Mouse (Mus musculus) limb, embryonic 10.5 days (tissue): ENCODE results near the gene Chd9. TPM values are rescaled to one million over a fixed set of nuclear protein-coding genes. Genes with fewer than 3 reads are reported as not detected.

Experiments
- DNase-seq: peaks from one replicate; pipeline ENCODE4 v3.0.0-alpha.2; 2017; ENCODE audit warnings: low spot score
- H3K27ac ChIP-seq: fragments of 300-500 bp; sonication (generic); 2 replicates; pipeline ENCODE4 v1.5.1; 2016; ENCODE audit warnings: mild to moderate bottlenecking
- H3K27me3 ChIP-seq: fragments of 300-500 bp; sonication (generic); 2 replicates; pipeline ENCODE4 v1.6.1; 2016; ENCODE audit warnings: low read depth, mild to moderate bottlenecking; ENCODE audit not compliant: poor library complexity, severe bottlenecking
- H3K36me3 ChIP-seq: fragments of 300-500 bp; sonication (generic); 2 replicates; pipeline ENCODE4 v1.6.1; 2016; ENCODE audit warnings: mild to moderate bottlenecking, moderate library complexity
- H3K4me1 ChIP-seq: fragments of 300-500 bp; sonication (generic); 2 replicates; pipeline ENCODE4 v1.6.1; 2016
- H3K4me3 ChIP-seq: fragments of 300-500 bp; sonication (generic); 2 replicates; pipeline ENCODE4 v1.5.1; 2016; ENCODE audit warnings: mild to moderate bottlenecking, moderate library complexity
- H3K9me3 ChIP-seq: fragments of 300-500 bp; sonication (generic); replicated peaks from 2 replicates; pipeline ENCODE4 v1.6.1; 2016; ENCODE audit warnings: mild to moderate bottlenecking
- WGBS: fragments of 180-500 bp; shearing (Covaris S2); methylation state at CpG from one replicate; pipeline ENCODE4 v1.1.7; 2016; 5-methylcytosine and 5-hydroxymethylcytosine counted together
- polyA plus RNA-seq: library from polyadenylated mRNA; unstranded; fragments of >200 nt; fragmentation: Nextera tagmentation; extraction: Ambion mirVana; gene quantifications from 2 replicates; pipeline ENCODE4 v1.2.1, GENCODE M21; 2016

Chd9 gene
- polyA plus RNA-seq, 1 experiment from 2014 or later: 45.5 TPM

GRCm38 (mm10) chr8:90825459-90825871, 2.7 kb upstream of the Chd9 start:
- Histone ChIP-seq H3K4me3 (no peak overlapping the region), H3K4me1 (peaks cover 39% of the 10 kb centered on the region), H3K27me3 (no peaks in the 10 kb centered on the region), H3K9me3 (no peaks in the 10 kb centered on the region), H3K36me3 (no peaks in the 10 kb centered on the region), H3K27ac (0 out of 2 replicates have a peak overlapping the region, but pooled peaks have one; percentile 46)
- WGBS: 81% methylated on average over 9 of the region's 9 CpGs
- DNase-seq: no peak

DNA sequence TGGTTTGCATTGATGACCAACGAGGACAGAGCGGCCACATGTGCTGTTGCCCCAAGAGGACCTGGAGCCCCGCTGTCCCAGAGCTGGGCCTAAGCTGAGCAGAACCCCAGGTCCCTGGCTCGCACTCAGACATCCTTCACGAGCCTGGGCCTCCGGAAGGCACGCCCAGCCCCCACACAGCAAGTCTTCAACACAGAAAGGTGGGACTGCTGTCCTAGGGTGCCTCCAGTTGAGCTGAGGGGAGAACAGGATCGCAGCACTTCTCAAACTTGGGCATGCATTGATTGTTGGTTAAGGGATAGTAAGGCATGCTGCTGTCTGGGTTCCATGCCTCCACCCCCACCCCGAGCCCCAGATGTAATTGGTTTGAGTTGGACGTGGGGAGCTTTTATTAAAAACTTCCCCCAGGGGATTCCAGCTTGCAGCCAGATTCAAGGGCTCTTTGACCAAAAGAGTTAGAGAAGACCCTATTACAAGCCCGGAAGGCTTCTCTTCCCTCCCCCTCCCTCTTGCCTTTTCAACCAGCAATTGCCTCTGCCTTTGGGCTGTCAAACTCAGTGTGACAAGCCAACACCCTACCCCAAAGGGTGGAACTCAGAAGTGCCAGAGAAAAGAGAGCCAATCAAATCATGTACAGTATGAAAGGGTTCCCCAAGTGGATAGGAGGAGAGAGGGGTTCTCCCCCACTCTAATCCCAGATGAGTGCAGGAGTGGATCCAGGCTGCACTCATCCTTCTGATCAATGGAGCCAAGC, 1.0 kb downstream of the Chd9 start:
- WGBS: 3% methylated on average over 11 of the region's 11 CpGs
- Histone ChIP-seq H3K4me1 (peaks cover 58% of the 10 kb centered on the region), H3K9me3 (no peaks in the 10 kb centered on the region), H3K36me3 (no peaks in the 10 kb centered on the region), H3K4me3 (peak overlapping the region; percentile 60), H3K27ac (peak overlapping the region; percentile 90), H3K27me3 (no peaks in the 10 kb centered on the region)
- DNase-seq: no peak

DNA sequence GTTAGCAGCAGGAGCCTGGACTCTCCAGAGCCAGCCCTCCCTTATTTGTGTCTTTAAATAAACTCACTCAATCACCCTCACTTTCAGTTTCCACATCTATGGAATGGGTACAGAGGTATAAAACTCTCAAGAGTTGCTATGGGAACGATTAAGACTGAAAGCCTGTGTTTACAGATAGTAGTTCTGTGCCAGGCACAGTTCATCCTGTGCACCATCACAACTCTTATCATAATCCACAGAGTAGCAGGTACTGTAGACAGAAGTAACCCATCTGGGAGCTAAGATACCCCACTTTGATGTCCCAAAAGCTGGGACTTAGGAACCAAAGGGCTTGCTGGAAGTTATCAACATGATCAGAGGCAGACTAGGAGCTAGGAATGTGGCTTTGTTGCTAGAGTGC, 1.7 kb downstream of the Chd9 start:
- Histone ChIP-seq H3K4me1 (peaks cover 60% of the 10 kb centered on the region), H3K36me3 (no peaks in the 10 kb centered on the region), H3K4me3 (peak overlapping the region; percentile 60; the same call in 1 of the 2 replicates), H3K27me3 (no peaks in the 10 kb centered on the region), H3K27ac (peak overlapping the region; percentile 90), H3K9me3 (no peaks in the 10 kb centered on the region)
- WGBS: 80% methylated on average over 1 of the region's 1 CpGs
- no peak for DNase-seq

- Histone ChIP-seq H3K9me3 (no peaks in the 10 kb centered on the region), H3K4me3 (no peak overlapping the region), H3K27ac (no peak overlapping the region), H3K4me1 (peaks cover 57% of the 10 kb centered on the region), H3K27me3 (no peaks in the 10 kb centered on the region), H3K36me3 (no peaks in the 10 kb centered on the region)
- DNase-seq: no peak
- 77% methylated on average over 8 of the region's 8 CpGs for WGBS
Observed at GRCm38 (mm10) chr8:90830980-90831379, 2.8 kb downstream of the Chd9 start.

GRCm38 (mm10) chr8:90832576-90833289, 4.6 kb downstream of the Chd9 start:
- DNase-seq: no peak
- no peak overlapping the region for H3K4me3 ChIP-seq
- peaks cover 57% of the 10 kb centered on the region for H3K4me1 ChIP-seq
- H3K27me3 ChIP-seq: no peaks in the 10 kb centered on the region
- no peaks in the 10 kb centered on the region for H3K36me3 ChIP-seq
- H3K27ac ChIP-seq: peak overlapping the region; percentile 68
- WGBS: 43% methylated on average over 5 of the region's 5 CpGs
- no peaks in the 10 kb centered on the region for H3K9me3 ChIP-seq

DNA sequence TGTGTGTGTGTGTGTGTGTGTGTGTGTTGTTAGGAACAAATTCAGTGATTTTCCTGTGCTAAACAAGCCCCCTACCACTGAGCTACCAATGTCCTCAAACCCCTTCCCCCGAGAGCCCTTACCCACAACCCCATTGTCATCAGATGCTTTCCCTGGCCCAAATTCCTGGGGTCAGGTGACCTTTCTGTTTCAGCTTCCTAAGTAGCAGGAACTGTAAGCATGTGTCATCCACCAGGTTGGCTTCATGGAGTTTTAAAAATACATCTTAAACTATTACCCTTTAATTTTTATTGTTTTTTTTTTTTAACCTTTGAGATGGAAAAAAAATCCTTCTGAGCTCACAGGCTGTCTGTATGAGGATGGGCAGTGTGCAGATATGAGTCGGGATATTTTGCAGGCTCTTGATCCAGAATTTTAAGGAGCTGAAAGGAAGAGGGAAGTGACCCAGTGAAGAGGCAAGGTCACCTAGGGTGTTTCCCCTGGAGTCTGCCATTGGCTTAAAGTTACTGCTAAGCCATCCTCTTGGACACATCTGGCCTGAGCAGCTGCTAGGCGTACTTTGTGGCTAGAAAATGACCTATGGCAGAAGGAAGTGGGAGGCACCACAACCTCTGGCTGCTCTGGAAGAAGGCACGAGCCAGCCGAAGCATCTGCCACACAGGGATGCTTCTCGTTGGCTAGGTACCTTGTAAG, 5.6 kb downstream of the Chd9 start:
- Histone ChIP-seq H3K4me3 (no peak overlapping the region), H3K4me1 (peaks cover 46% of the 10 kb centered on the region), H3K27ac (peak overlapping the region; percentile 68; the same call in 1 of the 2 replicates), H3K9me3 (no peaks in the 10 kb centered on the region), H3K27me3 (no peaks in the 10 kb centered on the region), H3K36me3 (no peaks in the 10 kb centered on the region)
- 52% methylated on average over 6 of the region's 6 CpGs for WGBS
- no peak for DNase-seq

DNA sequence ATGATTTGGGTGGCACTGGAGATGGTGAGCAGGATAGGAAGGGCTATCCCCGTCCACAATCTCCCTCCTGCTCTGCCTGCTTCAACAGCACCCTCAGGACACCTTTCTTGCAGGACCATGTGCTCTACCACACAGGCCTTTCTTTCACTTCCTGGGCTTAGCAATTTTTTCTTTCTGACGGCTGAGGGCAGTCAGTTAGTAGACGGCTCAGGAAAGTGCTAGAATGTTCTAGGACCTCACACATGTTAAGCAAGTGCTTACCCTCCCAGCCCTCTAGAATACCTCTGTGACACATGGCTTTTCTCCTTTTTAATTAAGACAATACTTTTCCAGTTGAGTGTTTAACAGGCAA, 6.1 kb downstream of the Chd9 start:
- 80% methylated on average over 3 of the region's 3 CpGs for WGBS
- H3K27me3 ChIP-seq: no peaks in the 10 kb centered on the region
- H3K4me1 ChIP-seq: peaks cover 41% of the 10 kb centered on the region
- peak overlapping the region; percentile 37; the same call in 1 of the 2 replicates for H3K27ac ChIP-seq
- no peaks in the 10 kb centered on the region for H3K9me3 ChIP-seq
- no peak overlapping the region for H3K4me3 ChIP-seq
- no peaks in the 10 kb centered on the region for H3K36me3 ChIP-seq
- no peak for DNase-seq

DNA sequence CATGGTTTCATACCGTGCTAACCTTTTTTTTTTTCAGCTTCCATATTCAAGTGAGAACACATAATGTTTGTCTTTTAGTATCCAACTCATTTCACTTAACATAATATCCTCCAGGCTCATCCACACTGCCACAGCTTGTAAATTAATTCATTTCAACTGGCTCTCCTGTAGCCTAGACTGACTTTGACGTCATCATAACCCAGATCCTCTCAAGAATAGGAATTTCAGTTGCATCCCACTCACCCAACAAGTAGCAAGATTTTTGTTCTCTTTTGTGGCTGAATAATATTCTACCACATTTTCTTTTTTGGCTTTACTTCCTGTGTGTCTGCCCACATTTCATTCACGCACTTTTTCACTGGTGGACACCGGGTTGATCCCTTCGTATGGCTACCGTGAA, 9.3 kb downstream of the Chd9 start:
- no peak for DNase-seq
- H3K4me1 ChIP-seq: peaks cover 27% of the 10 kb centered on the region
- H3K27me3 ChIP-seq: no peaks in the 10 kb centered on the region
- H3K4me3 ChIP-seq: no peak overlapping the region
- H3K27ac ChIP-seq: no peak overlapping the region
- H3K9me3 ChIP-seq: no peaks in the 10 kb centered on the region
- H3K36me3 ChIP-seq: no peaks in the 10 kb centered on the region
- 93% methylated on average over 6 of the region's 6 CpGs for WGBS

DNA sequence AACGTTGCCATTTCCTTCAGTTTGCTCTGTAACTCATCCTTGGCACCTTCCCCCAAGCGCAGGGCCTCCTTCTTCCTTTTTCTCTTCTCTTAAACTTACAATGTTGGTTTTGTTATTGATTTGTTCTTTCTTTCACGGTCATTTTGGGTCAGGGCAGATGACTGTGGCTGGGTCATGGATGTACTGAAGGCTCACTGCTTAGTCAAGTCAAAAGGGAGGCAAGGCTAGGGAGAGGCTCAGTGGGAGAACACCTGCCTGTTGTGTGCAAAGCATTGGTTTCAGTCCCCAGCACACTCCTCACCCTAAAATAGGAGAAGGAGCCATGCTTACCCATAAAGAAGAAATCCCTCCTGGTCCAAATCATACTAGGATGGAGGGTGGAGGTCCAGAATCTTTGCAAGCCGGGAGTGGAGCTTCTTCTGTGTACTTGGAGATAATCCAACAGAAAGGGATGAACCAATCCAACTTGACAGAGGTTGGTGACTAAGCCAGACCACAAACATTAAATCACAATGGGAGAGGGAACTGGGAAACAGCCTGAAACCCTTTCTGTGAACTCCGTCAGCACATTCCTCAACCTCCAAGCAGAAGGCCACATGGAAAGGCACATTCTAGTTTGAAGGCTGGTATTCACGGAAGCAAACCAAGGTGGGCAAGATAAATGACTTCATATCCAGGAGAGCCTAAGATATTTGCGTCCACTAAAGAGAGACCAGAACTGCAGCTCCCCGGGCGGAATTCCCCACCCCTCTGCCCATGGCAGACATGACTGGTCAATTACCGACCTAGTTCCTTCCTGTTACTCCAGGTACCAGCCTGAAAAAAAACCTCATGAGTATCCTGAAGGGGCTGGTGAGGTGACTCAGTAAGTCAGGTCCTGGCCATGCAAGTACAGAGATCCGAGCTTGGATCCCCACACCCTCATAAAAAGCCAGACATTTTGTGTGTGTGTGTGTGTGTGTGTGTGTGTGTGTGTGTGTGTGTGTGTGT, 11.9 kb downstream of the Chd9 start:
- peaks cover 13% of the 10 kb centered on the region; the same call in 1 of the 2 replicates for H3K4me1 ChIP-seq
- no peaks in the 10 kb centered on the region for H3K27me3 ChIP-seq
- 82% methylated on average over 11 of the region's 11 CpGs for WGBS

GRCm38 (mm10) chr8:90841321-90841720, 13.2 kb downstream of the Chd9 start:
- H3K36me3 ChIP-seq: no peaks in the 10 kb centered on the region
- DNase-seq: no peak
- 80% methylated on average over 13 of the region's 13 CpGs for WGBS
- H3K4me1 ChIP-seq: peaks cover 13% of the 10 kb centered on the region; the same call in 1 of the 2 replicates
- 0 out of 2 replicates have a peak overlapping the region, but pooled peaks have one; percentile 4 for H3K27ac ChIP-seq
- no peaks in the 10 kb centered on the region for H3K27me3 ChIP-seq
- H3K9me3 ChIP-seq: no peaks in the 10 kb centered on the region
- no peak overlapping the region for H3K4me3 ChIP-seq

More for the DNA sequence above, 11.9 kb downstream of the Chd9 start:
- Histone ChIP-seq H3K36me3 (no peaks in the 10 kb centered on the region), H3K4me3 (no peak overlapping the region), H3K27ac (0 out of 2 replicates have a peak overlapping the region, but pooled peaks have one; percentile 5), H3K9me3 (no peaks in the 10 kb centered on the region)
- no peak for DNase-seq

- Histone ChIP-seq H3K27ac (no peak overlapping the region), H3K4me1 (peaks cover 16% of the 10 kb centered on the region; the same call in 1 of the 2 replicates), H3K36me3 (no peaks in the 10 kb centered on the region), H3K27me3 (no peaks in the 10 kb centered on the region), H3K9me3 (no peaks in the 10 kb centered on the region), H3K4me3 (no peak overlapping the region)
- 87% methylated on average over 6 of the region's 6 CpGs for WGBS
- no peak for DNase-seq
Observed at GRCm38 (mm10) chr8:90843127-90843526, 15.0 kb downstream of the Chd9 start.
